Mouse (Mus musculus): Measurements from ENCODE around the gene Sgo1.
"Not testable (repeated sequence)": the region's sequence is repeated elsewhere in the genome, so short reads cannot be mapped to it uniquely, and the experiment has no call there.

The Sgo1 gene

DNA sequence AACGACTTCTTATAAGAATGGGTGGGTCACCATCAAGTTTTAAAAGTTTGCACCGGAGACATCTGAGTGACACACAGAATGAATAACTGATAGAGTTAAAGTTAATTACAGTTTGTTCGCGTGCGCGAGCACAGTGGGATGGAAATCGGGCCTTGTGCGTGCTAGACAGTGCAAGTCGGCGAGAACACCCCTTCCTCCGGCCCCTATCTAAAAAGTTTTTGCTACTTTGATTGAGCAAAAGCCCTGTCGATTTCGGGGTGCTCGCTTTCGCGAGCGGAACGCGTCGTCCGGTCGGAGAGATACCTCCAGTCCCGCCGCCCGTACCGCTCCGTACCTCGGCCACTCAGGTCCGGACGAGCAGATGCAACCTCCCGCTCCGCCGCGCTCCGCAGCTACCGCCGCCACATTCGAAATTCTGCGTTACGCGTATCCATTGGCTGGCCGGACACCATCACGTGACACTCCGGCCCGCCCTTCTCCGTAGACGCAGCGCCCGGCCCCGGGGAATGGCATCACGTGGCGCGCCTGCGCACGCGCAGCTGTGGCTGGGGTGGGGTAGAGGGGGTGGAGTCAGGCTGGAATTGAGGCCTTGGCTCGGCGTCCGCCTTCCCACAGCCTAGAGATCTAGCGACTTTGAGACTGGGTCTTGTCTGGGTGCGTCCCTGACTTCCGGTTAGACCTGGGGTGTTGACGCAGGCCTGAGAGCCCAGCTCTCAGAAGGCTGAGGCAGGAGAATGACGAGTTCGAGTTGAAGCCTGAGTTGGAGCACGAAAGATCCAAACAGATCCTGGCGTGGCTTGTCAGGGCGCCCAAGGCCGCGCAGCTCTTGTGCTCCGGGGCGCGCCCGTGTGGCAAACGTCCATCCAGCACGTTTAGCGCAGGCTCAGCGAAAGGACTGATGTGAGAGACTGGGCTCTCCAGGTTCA, at the start of gene Sgo1:
TSS of gene Sgo1 (minus strand) at position 457 of the 926 bp plus-strand sequence.
- peak; percentile 92 to 93 for DNase-seq (ENCODE audit: low spot score in 2 of 2)

DNA sequence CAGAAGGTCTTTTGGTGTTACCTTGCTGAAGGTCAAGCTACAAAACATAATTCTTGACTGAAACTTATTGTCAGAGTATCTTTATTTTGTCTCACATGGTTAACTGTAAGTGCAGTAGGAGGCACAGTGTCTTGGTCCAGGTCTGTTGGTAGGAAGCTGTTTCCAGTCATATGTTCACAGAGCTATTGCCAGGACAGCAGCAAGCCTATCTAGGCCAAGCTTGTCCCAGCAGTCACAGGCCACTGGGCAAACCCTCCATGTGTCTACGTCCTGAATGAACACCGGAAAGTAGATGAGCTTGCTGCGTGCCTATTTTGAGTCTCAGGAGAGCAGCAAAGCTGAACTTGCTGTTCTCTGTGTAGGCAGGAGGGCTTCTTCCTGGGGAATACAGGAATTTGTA, 29.8 kb upstream of the Sgo1 start:
- not testable (repeated sequence) for DNase-seq (ENCODE audit: low spot score in 2 of 2)

DNA sequence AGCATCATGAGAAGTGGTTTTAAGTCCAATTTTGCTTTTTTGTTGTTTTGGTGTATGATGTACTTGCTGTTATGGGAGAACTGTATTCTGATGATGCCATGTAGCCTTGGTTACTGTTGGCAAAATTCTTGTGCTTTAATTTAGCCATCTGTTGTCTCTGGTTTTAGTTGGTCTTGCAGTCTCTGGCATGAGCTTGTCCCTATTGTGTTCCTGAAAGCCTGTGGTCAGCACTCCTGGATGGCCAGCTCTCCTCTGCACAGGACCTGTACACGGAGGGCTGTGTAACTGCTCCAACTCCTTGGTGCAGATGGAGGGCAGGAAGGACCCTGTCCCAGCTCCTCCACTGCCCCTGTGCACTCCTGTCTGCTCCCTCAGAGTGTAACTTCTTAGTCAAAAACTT, 29.3 kb upstream of the Sgo1 start:
- no peak for DNase-seq (ENCODE audit: low spot score in 2 of 2)

DNA sequence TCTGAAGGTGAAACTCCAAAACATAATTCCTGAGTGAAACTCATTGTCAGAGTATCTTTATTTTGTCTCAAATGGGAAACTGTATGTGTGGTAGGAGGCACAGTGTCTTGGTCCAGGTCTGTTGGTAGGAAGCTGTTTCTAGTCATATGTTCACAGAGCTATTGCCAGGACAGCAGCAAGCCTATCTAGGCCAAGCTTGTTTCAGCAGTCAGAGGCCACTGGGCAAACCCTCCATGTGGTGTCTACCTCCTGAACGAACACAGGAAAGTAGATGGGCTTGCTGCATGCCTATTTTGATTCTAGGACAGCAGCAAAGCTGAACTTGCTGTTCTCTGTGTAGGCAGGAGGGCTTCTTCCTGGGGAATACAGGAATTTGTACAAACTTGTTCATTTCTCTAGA, 26.0 kb upstream of the Sgo1 start:
- not testable (repeated sequence) for DNase-seq (ENCODE audit: low spot score in 2 of 2)

DNA sequence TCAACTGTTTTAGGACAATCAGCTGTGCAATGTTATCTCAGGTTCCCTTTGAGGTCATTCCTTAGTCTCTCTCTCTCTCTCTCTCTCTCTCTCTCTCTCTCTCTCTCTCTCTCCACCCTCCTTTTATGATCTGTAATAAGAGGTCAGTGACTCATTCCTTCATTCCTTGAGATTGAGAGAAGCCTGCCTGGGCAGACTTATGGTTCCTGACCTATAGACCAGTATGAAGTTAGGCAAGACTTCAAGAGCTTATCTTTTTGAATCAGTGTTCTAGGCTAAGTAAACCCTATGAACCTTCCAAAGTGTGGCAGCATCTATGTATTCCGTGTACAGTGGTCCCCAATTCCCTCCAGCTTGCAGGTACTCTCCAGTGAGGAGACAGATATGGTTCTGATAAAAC, 25.3 kb upstream of the Sgo1 start:
- DNase-seq (ENCODE audit: low spot score in 2 of 2), result no peak

DNA sequence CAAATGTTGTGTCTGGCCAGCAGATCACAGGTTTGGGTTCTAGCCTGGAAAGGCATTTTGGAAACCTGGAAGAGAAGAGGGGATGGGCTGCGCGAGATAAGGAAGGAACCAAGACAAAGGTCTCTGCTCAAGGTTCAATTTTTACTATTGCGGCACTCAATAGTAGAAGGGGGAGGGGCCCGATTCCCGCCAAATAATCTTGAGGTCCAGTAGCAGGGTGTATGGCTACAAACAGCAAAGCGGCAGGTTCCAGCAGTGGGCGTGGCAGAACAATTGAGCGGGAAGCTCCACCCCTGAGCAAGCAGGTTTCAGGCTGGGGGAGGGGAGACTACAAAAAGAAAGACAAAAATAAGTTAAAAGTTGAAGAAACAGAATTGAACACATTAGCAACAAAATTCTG, 8.4 kb upstream of the Sgo1 start:
- DNase-seq (ENCODE audit: low spot score in 2 of 2), result not testable (repeated sequence)

DNA sequence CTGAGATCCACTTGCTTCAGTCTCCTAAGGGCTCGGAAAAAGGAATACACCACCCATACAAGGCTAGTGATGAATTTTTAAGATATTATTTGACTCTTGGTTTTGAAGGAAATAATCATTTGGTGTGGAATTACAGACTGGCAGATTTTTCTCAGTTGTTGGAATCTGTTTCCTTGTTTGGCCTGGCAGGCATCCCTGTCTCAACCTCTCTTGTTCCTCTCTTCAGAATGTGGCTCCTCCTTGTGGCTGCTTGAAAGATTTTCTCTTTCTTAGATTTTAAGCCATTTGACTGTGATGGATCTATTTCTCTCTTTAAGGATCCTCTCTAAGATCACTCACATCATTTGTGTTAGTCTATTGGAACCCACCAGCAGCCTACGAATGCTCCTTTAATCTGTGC, 4.9 kb upstream of the Sgo1 start:
- no peak for DNase-seq (ENCODE audit: low spot score in 2 of 2)

DNA sequence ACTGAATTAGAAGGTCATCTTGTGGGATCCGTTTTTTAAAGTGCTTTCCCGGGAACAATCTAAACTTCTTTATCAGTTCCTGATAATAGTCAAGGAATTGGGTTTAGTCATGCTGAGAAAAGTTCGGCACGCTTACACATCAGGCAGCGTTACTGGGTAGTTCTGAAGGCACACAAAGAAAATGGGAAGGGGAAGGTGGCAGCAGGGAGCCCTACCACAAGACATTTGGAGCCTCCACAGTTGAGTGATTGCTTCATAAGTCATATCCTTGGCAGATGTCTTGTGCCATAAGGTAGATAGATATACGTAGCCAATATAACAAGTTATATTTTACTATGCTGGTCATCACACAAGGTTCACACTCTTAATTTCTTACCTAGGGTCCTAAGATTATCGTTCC, 813 bp upstream of the Sgo1 start:
- peak in 1 of 2 experiments; percentile 7 for DNase-seq (ENCODE audit: low spot score in 2 of 2)

DNA sequence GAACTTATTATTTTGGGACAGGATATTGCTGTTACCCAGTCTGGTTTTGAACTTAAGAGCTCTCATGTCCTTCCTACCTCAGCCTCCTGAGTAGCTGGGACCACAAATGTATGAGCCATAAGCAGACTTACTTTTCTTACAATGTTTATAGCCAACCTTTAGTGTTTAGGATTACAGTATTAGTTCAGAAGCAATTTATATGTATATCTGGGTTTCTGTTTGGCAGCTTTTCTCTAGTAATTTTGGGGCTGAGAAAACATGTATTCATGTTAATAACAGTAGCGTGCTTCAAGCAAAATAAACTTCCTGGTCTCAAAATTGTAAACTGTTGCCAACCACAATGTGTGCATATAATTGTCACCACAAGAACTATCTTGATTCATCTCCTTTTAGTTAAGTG, 812 bp downstream of the Sgo1 start:
- no peak for DNase-seq (ENCODE audit: low spot score in 2 of 2)

DNA sequence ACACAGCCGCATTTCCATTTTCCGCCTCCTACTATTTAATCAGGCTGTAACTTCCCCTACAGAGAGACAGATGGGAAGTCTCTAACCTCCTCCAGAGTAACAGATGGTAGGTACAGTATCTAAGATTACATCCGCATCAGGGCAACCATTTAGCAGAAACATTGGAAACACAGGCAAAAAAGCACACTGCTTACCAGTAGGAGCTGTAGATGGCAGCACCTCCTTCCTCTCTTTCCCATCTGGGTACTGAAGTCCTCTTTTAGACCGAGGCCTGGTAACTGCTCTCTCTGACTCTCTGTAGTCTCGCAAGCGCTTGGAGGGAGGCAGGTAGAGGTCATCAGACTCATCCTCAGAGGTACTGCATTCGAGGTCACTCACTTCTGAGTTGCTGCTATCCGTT, 10.4 kb downstream of the Sgo1 start:
- peak in 1 of 2 experiments; percentile 11 for DNase-seq (ENCODE audit: low spot score in 2 of 2)

DNA sequence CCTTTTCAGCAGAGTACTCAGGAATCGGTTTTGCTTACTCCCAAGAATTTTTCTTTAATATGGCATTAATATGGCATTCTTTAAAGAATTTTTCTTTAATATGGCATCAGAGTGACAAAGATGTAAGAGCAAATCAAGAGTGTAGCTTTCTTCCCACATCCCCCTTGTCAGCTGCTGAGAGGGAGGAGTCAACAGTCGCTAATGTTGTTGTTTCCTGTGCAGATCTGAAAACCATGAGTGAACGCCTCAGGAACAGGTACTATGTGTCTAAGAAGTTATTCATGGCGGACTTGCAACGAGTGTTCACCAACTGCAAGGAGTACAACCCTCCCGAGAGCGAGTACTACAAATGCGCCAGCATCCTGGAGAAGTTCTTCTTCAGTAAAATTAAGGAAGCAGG, 18.7 kb downstream of the Sgo1 start:
- no peak for DNase-seq (ENCODE audit: low spot score in 2 of 2)

DNA sequence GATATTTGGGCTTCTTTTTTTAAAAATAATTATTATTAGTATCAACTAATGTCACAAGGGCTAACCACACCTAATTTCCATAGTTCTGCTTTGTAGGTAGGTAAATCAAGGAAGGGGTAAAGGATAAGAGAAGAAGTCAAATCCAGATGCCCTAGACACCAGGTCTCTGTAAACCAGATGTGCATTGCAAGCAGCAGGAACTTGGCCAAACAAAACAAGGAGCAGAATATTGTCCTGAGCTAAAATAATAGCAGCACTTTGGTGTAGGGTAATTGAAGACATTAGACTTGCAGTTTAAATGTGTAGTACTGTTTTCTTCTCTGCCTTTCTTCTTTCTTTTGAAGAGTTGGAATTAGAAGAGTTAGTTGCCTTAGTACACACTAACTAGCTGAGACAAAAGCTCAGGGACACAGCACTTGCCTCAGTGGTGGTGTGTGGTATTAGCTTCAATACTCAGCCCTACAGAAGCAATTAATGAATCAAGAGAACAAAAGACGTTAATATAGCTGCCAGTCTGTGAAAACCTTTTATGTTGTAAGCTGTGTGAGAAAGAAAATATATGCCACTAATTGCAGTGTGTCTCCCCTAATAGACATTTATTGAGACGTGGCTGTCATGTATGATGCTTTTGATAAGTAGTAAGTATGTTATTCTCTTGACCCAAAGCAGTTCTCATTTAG, 24.3 kb downstream of the Sgo1 start:
- DNase-seq (ENCODE audit: low spot score in 2 of 2), result no peak

DNA sequence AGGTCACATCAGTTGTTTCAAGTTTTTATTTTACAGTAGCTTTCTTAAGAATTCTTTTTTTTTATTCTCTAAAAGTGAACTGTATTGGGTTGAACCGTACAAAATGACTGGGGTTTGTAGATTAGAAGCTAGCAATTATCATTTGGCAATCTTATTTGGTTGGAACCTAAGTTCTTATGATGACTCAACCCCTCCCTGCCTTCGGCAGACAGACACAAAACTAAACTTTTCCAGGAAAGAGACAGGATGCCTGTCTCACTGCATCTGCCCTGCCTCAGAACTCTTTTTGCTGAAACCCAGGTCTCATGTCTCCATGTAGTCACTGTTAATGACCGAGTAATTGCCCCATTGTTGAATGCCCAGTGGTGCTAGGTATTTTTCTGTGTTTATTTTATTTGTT, 24.9 kb downstream of the Sgo1 start:
- DNase-seq (ENCODE audit: low spot score in 2 of 2), result no peak

DNA sequence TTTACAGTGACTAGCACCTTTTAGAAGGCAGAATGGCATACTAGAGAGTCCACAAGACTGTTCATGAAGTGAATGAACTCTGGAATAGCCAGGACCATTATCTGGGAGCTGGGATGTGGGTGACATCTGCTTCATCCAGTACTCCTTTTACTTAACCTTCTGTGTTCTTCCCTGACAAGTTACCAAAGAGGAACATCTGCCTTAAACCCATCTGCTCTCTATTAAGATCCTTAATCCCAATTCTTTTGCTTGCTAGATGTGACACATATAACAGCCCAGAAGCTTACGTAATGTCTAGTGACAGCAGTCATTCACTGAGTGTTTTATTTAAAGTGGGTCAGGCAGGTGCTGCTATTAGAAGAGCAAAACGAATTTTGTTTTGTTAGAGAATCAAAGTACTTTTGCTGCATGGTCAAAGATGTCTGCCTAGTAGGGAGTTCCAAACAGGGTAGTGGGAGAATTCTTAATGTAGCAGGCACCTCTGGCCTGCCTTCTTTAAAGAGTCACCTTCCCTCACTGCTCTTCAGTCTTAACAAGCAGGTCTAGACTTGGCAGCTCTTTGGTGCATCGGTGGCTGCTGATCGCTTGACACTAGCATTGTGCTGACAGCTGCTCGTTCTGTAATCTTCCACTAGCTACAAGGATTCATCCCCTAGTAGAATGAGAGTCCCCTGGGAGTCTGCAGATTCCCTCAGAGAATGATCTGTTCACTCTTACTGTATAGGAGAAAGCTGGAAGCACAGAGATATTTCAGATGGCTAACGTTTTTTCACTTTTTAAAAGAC, 27.9 kb downstream of the Sgo1 start:
- no peak for DNase-seq (ENCODE audit: low spot score in 2 of 2)

DNA sequence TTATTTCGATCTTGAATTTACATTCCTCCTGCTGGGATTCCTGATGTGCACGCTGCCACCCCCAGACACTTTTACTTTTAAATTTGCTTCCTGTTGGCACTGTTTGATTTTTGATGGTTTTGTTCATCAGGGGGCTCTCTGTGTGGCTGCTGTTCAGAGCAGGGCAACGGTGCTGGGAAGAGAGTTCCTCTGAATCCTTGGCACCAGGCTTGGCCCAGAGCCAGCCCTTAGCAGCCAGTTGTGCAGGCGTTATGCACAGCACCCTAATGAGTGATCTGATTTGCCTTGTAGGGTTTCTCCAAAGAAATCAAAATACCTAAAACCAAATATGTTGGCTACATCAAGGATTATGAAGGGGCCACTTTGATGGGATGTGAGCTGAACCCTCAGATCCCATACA, 29.4 kb downstream of the Sgo1 start:
- peak in 1 of 2 experiments; percentile 21 for DNase-seq (ENCODE audit: low spot score in 2 of 2)

DNA sequence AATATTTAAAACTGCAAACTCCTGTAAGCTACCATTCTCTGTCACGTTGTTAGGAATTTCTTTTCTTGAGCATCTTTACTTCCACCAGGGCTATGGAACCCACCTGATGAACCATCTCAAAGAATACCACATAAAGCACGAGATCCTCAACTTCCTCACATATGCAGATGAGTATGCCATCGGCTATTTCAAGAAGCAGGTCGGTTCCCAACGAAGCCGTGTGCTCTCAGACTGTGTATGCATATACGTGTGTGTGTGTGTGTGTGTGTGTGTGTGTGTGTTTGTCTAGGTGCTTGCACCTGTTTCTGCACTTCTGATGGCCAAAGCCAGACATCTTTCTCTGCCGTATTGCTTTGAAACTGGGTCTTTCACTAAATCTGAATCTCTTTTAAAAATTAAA, 29.9 kb downstream of the Sgo1 start:
- DNase-seq (ENCODE audit: low spot score in 2 of 2), result no peak

DNA sequence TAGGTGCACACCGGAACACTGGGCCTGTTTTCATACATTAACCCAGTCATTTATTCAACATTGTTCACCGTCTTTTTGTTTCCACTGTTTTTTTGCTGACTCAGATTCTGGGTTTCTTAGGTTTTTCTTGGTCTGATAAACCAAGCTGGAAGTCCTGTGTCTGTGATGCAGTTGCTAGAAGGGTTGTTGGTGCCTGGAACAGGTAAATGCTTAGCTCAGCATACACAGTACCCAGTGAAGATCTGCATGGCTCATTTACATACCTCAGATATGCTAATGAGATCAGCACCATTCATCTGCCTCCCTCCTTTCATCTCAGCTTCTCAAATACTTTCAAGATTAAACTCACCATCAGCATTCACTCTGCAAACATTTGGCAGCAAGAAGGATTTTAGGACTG, 30.5 kb downstream of the Sgo1 start:
- no peak for DNase-seq (ENCODE audit: low spot score in 2 of 2)

DNA sequence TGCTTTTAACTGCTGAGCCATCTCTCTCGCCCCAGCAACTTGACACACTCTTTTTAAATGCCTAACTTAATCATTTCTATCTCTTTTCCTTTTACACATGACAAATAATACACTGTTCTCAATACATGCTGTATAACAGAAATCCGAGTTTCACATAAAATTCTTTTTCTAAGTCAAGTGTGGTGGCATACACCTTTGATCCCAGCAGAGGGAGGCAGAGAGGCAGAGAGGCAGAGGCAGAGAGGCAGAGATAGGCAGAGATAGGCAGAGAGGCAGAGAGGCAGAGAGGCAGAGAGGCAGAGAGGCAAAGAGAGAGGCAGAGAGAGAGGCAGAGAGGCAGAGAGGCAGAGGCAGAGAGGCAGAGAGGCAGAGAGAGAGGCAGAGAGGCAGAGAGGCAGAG, 31.7 kb downstream of the Sgo1 start:
- DNase-seq (ENCODE audit: low spot score in 2 of 2), result not testable (repeated sequence)

DNA sequence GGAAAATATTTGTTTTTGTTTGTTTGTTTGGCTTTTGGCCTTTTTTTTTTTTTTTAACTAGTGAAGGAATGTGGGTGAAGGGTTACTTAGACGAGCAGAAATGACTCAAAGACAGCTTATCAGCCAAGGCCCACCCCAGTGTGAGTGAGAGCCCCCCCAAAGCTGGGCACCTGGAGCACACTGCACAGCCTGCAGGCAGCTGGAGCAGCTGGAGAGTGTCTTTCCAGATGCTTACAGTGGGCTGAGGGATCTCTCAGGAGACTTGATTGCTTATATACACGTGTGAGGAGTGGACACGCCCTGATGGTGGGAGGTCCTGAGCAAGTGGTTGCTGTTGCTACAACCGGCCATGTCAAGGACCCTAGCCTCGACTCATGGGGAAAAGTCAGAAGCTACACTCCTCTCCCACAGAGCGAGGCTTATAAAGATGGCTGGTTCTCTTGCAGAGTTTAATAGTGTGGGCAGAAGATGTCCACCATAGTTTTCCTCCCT, 32.7 kb downstream of the Sgo1 start:
- DNase-seq (ENCODE audit: low spot score in 2 of 2), result no peak

DNA sequence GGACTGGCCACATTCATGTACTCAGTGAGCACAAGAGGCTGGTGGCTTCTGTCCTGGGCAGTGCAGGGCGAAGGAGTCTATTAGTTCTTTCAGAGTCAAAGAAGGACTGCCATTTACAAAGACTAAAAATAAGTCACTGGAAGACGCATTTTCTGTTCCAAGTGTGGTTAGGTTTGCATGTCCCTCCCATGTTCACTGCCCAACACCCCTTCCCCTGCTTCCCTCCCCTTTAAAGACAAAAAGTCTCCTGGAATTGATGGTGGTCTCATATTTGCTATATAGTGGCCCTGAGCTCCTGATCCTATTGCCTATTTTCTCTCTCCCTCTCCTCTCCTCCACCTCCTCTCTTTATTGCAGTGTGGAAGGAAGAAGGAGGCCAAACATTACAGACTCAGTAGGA, 33.2 kb downstream of the Sgo1 start:
- no peak for DNase-seq (ENCODE audit: low spot score in 2 of 2)

DNA sequence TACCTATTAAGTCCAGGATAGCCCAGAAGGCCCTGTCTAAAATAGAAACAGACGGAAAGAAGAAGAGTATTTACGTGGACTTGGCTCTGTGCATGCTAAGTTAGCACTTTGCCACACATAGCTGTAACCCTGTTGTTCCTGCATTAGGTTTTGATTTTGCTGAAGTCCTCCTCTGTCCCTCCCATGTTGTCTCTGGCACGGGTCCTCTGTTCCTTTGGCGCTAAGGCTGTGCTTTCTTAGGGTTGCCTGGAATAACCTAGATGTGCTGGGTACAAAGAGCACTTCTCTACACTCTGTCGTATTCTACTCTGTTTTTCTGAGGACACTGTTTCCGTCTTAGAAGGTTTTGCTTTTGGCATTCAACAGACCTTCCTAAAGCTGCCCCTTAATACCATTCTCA, 34.1 kb downstream of the Sgo1 start:
- DNase-seq (ENCODE audit: low spot score in 2 of 2), result no peak

DNA sequence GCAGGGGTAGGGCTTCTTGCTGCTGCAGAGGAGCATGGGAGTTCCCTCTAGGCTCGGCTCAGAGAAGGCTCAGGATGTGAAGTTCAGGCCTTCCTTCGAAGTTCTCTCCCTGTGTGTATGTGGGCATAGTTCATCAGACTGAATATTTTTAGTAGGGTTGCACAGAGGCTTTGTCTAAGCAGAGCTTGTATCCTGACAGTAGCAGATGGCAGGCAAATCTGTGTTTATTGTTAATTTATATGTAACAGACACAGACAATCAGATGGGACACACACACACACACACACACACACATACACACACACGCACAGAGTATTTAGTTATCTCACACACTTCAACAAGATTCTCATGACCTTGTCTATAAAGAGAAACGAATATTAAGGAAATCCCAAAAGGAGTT, 34.5 kb downstream of the Sgo1 start:
- no peak for DNase-seq (ENCODE audit: low spot score in 2 of 2)

Measured in frontal cortex, postnatal 14 days (tissue).